Mouse (Mus musculus) embryonic facial prominence, embryonic 14.5 days (tissue): ENCODE data around the gene Utp20. TPM values are rescaled to one million over a fixed set of nuclear protein-coding genes. Genes with fewer than 3 reads are reported as not detected.
"Not testable (repeated sequence)": the region's sequence is repeated elsewhere in the genome, so short reads cannot be mapped to it uniquely, and the experiment has no call there.

Experiments used
- ATAC-seq: fragments of 200-750 bp; cut with Nextera tagmentation; 2 replicates; pipeline ENCODE4 v1.8.0; 2017; ENCODE audit warnings: low read depth, moderate number of reproducible peaks, moderate TSS enrichment
- DNase-seq: peaks from one replicate; pipeline ENCODE4 v3.0.0-alpha.2; 2015; ENCODE audit warnings: low spot score
- H3K27ac ChIP-seq: fragments of 300-500 bp; sonication (generic); replicated peaks from 2 replicates; pipeline ENCODE4 v1.5.1; 2014; ENCODE audit warnings: low read depth, mild to moderate bottlenecking, low read length, moderate library complexity
- H3K27me3 ChIP-seq: fragments of 300-500 bp; sonication (generic); replicated peaks from 2 replicates; pipeline ENCODE4 v1.6.1; 2014; ENCODE audit warnings: low read length; ENCODE audit not compliant: control insufficient read depth, insufficient read depth
- H3K36me3 ChIP-seq: fragments of 300-500 bp; sonication (generic); 2 replicates; pipeline ENCODE4 v1.6.1; 2014; ENCODE audit warnings: low read length, mixed read lengths; ENCODE audit not compliant: control insufficient read depth, insufficient read depth
- H3K4me1 ChIP-seq: fragments of 300-500 bp; sonication (generic); 2 replicates; pipeline ENCODE4 v1.6.1; 2014; ENCODE audit warnings: antibody characterized with exemption, low read length; ENCODE audit not compliant: control insufficient read depth, insufficient read depth
- H3K4me2 ChIP-seq: fragments of 300-500 bp; sonication (generic); 2 replicates; pipeline ENCODE4 v1.6.1; 2014; ENCODE audit warnings: low read depth, mild to moderate bottlenecking, low read length, moderate library complexity, mixed read lengths
- H3K4me3 ChIP-seq: fragments of 300-500 bp; sonication (generic); 2 replicates; pipeline ENCODE4 v1.5.1; 2014; ENCODE audit warnings: low read depth, mild to moderate bottlenecking, low read length
- H3K9ac ChIP-seq: fragments of 300-500 bp; sonication (generic); 2 replicates; pipeline ENCODE4 v1.6.1; 2014; ENCODE audit warnings: low read depth, mild to moderate bottlenecking, low read length, moderate library complexity, mixed read lengths
- H3K9me3 ChIP-seq: fragments of 300-500 bp; sonication (generic); 2 replicates; pipeline ENCODE4 v1.6.1; 2016; ENCODE audit warnings: low read length; ENCODE audit not compliant: control insufficient read depth
- WGBS: fragments of 180-500 bp; shearing (Covaris S2); extraction: QIAGEN DNeasy Blood & Tissue Kit; methylation state at CpG from one replicate; pipeline ENCODE4 v1.1.7; 2014; 5-methylcytosine and 5-hydroxymethylcytosine counted together
- polyA plus RNA-seq: library from polyadenylated mRNA; unstranded; fragments of >200 nt; fragmentation: Nextera tagmentation; extraction: Ambion mirVana; gene quantifications from 2 replicates; pipeline ENCODE4 v1.2.1, GENCODE M21; 2014

Gene Utp20
- polyA plus RNA-seq, 1 experiment from 2014 or later: 17.5 TPM

DNA sequence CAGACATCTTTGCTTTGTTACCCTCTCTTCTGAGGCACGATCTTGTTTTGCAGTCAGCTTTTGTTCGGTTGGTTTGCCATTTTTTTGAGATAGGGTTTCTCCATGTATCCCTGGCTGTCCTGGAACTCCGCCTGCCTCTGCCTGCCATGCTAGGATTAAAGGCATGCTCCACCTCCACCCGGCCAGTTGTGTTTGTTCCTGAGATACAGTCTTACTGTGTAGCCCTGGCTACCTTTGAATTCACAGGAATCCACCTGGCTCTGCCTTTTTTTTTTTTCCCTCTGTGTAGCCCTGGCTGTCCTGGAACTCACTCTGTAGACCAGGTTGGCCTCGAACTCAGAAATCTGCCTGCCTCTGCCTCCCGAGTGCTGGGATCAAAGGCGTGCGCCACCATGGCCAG, 87.5 kb downstream of the Utp20 start:
- not testable (repeated sequence) for H3K4me2 ChIP-seq, H3K9ac ChIP-seq, H3K4me1 ChIP-seq, ATAC-seq, H3K4me3 ChIP-seq, H3K9me3 ChIP-seq, DNase-seq, H3K27me3 ChIP-seq, H3K27ac ChIP-seq
- peaks cover 80% of the 10 kb centered on the region for H3K36me3 ChIP-seq
- WGBS: 98% methylated on average over 8 of the region's 8 CpGs

DNA sequence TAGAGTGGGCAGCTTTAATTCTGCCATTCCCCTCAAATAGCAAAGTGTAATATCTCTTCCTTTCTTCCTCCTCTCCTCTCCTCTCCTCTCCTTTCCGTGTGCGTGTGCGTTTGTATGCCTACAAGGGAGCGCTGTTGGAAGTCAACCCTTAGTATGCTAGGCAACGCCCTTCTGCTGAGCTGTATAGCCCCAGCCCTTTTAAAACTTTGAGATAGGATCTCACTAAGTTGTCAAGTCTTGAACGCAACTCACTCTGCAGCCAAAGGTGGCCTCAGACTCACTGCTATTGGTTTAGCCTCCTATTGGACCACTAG, 94.3 kb downstream of the Utp20 start:
- H3K27me3 ChIP-seq: no peaks in the 10 kb centered on the region
- peaks cover 27% of the 10 kb centered on the region for H3K36me3 ChIP-seq
- H3K9me3 ChIP-seq: no peaks in the 10 kb centered on the region
- H3K4me3 ChIP-seq: peak overlapping the region; percentile 93
- no peak overlapping the region for H3K27ac ChIP-seq
- WGBS: 11% methylated on average over 6 of the region's 6 CpGs
- H3K9ac ChIP-seq: peak overlapping the region; percentile 94
- peak overlapping the region; percentile 93 for H3K4me2 ChIP-seq
- ATAC-seq: no peak
- DNase-seq: no peak
- H3K4me1 ChIP-seq: peaks cover 10% of the 10 kb centered on the region; the same call in 1 of the 2 replicates

DNA sequence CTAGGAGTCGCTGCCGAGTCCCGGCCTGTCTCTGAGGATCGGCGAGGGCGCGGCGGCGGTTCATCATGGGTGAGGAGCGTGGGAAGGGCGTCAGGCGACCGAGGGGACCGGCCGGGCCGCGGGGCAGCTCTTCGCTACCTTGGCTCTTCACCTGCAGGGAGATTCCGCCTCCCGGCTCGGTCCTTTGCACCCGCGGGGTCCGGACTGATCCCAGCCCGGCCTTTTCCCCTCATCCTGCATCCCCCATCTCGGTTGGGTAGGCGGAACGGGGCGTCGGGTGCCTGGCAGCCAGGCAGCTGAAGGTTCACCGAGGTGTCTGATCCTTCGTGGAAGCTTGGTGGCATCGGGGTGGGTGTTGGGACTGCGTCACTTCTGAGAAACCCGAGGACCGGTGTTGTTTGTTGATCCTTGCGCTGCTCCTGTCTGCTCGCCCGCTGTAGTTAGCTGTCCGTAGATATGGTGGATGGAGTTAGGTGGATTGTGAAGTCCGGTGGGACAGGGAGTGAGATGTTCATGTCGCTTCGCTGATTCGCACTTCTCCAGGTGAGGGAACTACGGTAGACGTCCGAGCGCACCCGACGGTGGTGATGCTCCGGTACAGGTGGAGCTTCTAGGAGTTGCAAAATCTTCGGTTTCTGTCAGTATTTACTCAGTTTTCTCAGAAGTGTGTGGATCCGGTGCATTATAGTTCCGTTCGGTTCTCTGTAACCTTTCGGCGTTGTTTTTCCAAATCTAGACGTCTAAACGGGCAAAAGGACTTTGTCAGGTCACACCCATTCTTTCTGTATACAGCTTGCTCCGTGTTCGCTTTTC, 94.9 kb downstream of the Utp20 start:
- H3K27ac ChIP-seq: peak overlapping the region; percentile 90
- 2% methylated on average over 47 of the region's 61 CpGs for WGBS
- no peaks in the 10 kb centered on the region for H3K27me3 ChIP-seq
- peak overlapping the region; percentile 93 for H3K4me3 ChIP-seq
- peak overlapping the region; percentile 93 for H3K4me2 ChIP-seq
- H3K4me1 ChIP-seq: peaks cover 10% of the 10 kb centered on the region; the same call in 1 of the 2 replicates
- no peaks in the 10 kb centered on the region for H3K9me3 ChIP-seq
- no peak for DNase-seq
- peak overlapping the region; percentile 94 for H3K9ac ChIP-seq
- ATAC-seq: peak; percentile 23
- peaks cover 22% of the 10 kb centered on the region for H3K36me3 ChIP-seq

DNA sequence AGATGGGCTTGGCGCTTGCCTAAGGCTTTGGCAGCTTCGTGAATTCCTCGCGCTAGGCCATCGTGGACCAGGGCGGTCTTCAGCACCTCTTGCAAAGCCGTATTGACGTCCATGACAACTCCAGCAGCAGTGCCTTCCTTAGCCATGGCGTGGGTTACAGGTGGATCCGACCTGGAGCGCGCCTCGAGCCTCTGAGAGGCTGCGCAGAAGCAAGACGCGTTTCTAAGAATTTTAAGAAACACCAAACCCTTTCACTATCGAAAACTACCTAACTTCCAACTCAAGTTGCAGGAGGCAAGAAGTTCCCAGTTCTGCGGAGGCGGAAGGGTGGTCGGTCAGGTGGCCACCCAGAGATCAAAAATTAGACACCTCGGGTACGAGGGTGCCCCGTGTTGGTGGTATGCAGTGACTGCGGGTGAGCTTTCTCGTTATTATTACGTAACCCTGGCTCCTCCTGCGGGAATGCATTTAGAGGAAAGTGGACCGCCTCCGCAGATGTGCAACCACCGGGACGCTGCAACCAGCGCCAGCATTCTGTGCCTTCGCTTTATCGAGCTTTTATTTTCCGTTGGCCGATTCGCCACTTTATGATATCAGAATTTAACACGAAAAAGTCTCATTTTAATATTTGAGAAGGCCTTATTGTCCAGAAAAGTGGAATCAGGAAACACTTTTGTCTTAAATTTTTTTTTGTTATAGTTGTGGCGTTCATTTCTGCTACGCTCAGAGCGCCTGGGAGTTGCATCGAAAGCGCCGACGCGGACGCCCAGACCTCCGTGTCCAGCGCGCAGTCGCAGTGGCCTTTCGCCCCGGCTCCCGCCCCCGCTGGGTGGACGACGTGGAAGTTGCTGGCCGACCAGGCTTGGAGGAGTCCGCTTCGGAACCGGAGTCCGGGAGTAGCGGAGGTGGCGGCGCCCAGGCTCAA, 95.8 kb downstream of the Utp20 start, which contains the start of gene Arl1:
Gene Arl1, plus strand, starts transcription at position 288 of the 925 bp plus-strand sequence.
- Histone ChIP-seq H3K27ac (peak within 1 kb of the TSS; percentile 90), H3K9me3 (no peaks in the 10 kb centered on the region), H3K36me3 (peaks cover 13% of the 10 kb centered on the region)

DNA sequence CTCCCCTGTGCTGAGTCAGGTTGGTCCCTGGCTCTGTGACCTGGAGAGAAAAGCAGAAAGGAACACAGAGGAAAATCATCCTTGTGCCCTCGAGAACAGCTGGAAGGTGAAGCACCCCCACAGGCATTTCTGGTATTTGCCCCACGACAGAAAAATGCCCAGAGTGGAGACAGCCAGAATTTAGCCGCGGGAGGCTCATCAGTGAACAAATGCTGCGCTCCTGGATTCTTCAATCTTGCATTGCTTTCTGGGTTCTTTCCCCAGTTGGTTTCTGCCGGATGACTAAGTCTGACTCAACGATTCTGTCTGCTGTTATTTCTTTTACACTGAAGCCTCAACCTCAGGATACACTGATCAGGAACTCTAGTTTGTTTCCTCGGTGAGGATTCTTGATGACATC, 98.4 kb downstream of the Utp20 start:
- no peak for DNase-seq
- Histone ChIP-seq H3K4me1 (peaks cover 10% of the 10 kb centered on the region; the same call in 1 of the 2 replicates), H3K9me3 (no peaks in the 10 kb centered on the region), H3K4me2 (no peak overlapping the region), H3K36me3 (no peaks in the 10 kb centered on the region), H3K9ac (no peak overlapping the region), H3K27ac (no peak overlapping the region), H3K27me3 (no peaks in the 10 kb centered on the region), H3K4me3 (no peak overlapping the region)
- no peak for ATAC-seq
- WGBS: 72% methylated on average over 8 of the region's 8 CpGs

More for the DNA sequence above, 95.8 kb downstream of the Utp20 start, which contains the start of gene Arl1:
- H3K4me2 ChIP-seq: peak within 1 kb of the TSS; percentile 93
- peaks cover 10% of the 10 kb centered on the region; the same call in 1 of the 2 replicates for H3K4me1 ChIP-seq
- DNase-seq (peak; percentile 97), ATAC-seq (peak; percentile 96)
- WGBS: under 1% methylated on average over 65 of the region's 65 CpGs
- H3K4me3 ChIP-seq: peak within 1 kb of the TSS; percentile 93
- peak within 1 kb of the TSS; percentile 94 for H3K9ac ChIP-seq
- H3K27me3 ChIP-seq: no peaks in the 10 kb centered on the region

DNA sequence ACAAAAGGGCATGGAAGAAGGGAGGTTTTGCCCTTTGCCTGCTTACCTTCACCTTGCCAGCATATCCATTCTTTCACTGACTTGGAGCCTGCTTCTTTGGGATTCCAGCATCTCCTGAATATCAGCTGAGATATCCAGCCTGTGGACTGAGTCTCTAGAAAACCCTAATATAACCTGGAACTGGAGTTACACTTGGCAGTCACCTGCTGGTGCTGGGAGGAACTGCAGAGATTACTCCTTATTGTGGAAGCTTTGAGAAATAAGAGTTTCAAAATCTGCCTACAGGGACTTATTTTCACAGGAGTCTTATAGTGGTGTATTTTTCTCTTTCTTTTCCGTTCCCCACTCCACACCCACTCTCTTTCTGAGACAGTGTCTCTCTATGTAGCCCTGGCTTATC, 99.5 kb downstream of the Utp20 start:
- no peak overlapping the region for H3K4me2 ChIP-seq
- WGBS: 8% methylated on average over 1 of the region's 1 CpGs
- H3K36me3 ChIP-seq: no peaks in the 10 kb centered on the region
- ATAC-seq: no peak
- H3K4me3 ChIP-seq: no peak overlapping the region
- DNase-seq: peak; percentile 60
- no peaks in the 10 kb centered on the region for H3K9me3 ChIP-seq
- no peak overlapping the region for H3K27ac ChIP-seq
- H3K4me1 ChIP-seq: peaks cover 5% of the 10 kb centered on the region; the same call in 1 of the 2 replicates
- H3K27me3 ChIP-seq: no peaks in the 10 kb centered on the region
- no peak overlapping the region for H3K9ac ChIP-seq

DNA sequence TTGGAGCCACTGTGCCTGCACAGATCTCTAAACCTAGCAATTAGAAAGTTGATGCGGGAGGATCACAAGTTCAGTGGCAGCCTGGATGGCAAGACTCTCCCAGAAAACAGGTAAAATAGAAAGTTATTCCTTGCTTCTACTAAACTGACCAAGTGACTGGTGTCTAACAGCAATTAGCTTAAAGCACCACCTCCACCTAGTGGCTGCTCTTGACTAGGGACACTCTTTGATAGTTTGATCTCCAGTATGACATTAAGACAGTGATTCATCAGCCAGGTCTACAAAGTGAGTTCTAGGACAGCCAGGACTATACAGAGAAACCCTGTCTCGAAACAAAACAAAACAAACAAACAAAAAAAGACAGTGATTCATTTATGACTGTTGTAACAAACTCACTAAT, 101.3 kb downstream of the Utp20 start:
- Histone ChIP-seq H3K4me3 (no peak overlapping the region), H3K9me3 (no peaks in the 10 kb centered on the region), H3K9ac (no peak overlapping the region), H3K36me3 (no peaks in the 10 kb centered on the region), H3K4me2 (no peak overlapping the region), H3K27me3 (no peaks in the 10 kb centered on the region), H3K4me1 (0 out of 2 replicates have a peak, but pooled peaks cover 3% of the 10 kb centered on the region), H3K27ac (no peak overlapping the region)
- peak; percentile 53; the same call in 1 of the 2 replicates for ATAC-seq
- peak; percentile 57 for DNase-seq
- 58% methylated on average over 2 of the region's 2 CpGs for WGBS

DNA sequence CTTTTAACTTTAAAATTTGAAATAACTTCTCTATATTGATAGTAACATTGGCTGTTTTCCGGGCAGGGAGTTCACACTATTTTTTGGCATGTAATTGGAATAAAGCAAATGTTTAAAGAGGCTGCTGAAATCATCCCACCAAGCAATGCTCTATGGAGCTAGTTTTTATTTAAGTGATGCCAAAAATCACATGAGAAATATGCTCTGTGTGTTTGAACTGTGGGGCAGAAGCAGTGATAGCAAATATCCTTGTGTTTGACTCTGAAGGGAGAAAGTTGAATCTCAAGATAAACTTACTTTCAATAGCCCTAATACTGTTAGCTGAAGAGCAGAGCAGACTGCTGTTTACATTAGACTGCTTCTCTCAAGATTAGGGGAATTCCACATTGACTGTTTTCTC, 107.0 kb downstream of the Utp20 start:
- H3K9ac ChIP-seq: no peak overlapping the region
- ATAC-seq (no peak), DNase-seq (no peak)
- H3K4me1 ChIP-seq: no peaks in the 10 kb centered on the region
- H3K27ac ChIP-seq: no peak overlapping the region
- no peaks in the 10 kb centered on the region for H3K9me3 ChIP-seq
- H3K4me3 ChIP-seq: no peak overlapping the region
- WGBS: 67% methylated on average over 1 of the region's 1 CpGs
- no peaks in the 10 kb centered on the region for H3K27me3 ChIP-seq
- no peak overlapping the region for H3K4me2 ChIP-seq
- H3K36me3 ChIP-seq: no peaks in the 10 kb centered on the region
